Mouse (Mus musculus) lung, postnatal 25 days (tissue): ENCODE data around the gene Snapin.

Experiments
- DNase-seq: peaks from one replicate; pipeline ENCODE4 v3.0.0; 2022; ENCODE audit warnings: low spot score

Gene Snapin

GRCm38 (mm10) chr3:90454931-90455330, 35.9 kb downstream of the Snapin start:
- DNase-seq = no peak

- DNase-seq = no peak
Observed at GRCm38 (mm10) chr3:90451396-90452095, 39.3 kb downstream of the Snapin start.

GRCm38 (mm10) chr3:90450874-90451273, 40.0 kb downstream of the Snapin start:
- DNase-seq = no peak

DNA sequence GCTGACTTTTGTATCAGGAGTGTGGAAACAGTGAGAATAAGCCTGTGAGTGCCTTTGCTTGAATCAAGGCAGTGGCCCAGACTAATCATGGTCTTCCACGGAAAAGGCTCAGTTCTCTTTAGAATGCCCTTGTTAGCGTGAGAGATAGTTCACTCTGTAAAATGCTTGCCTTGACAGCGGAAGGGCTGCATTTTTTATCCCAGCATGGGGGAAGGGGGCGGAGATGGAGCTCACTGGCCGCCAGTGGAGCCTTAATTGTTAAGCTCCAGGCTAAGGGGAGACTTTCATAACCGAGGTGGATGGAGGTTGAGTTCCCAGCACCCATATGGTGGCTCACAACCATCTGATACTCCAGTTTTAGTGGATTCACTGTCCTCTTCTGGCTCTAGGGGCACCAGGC, 42.2 kb downstream of the Snapin start:
- DNase-seq = no peak

- peak; percentile 55 for DNase-seq
Observed at GRCm38 (mm10) chr3:90447123-90447494, 43.7 kb downstream of the Snapin start.

GRCm38 (mm10) chr3:90446389-90447122, 44.3 kb downstream of the Snapin start:
- DNase-seq = peak; percentile 93

GRCm38 (mm10) chr3:90445417-90446200, 45.2 kb downstream of the Snapin start:
- no peak for DNase-seq

DNA sequence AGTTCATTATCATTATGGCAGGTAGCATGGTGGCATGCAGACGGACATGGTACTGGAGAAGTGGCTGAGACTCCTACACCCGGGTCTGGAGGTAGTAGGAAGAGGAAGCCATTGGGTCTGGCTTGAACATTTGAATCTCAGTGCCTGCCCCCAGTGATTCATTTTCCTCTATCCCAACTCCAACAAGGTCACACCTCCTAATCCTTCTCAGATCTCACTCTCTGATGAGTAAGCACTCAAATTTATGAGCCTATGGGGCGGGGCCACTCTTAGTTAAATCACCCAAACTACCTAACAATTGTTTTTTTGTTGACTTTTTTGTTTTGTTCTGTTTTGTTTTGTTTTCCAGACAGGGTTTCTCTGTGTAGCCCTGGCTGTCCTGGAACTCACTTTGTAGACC, 46.9 kb downstream of the Snapin start:
- no peak for DNase-seq

GRCm38 (mm10) chr3:90440756-90441155, 50.1 kb downstream of the Snapin start:
- no peak for DNase-seq
